Mouse (Mus musculus): ENCODE measurements around the gene Amy2a5. TPM values are rescaled to one million over a fixed set of nuclear protein-coding genes. Genes with fewer than 3 reads are reported as not detected.
"Not testable (repeated sequence)": the region's sequence is repeated elsewhere in the genome, so short reads cannot be mapped to it uniquely, and the experiment has no call there.

Amy2a5 gene
- under 1 TPM in 2 of 4 experiments, not detected in 2; 0.16 to 0.27 TPM for total RNA-seq (2022)

- not testable (repeated sequence) for DNase-seq (ENCODE audit: low spot score in 2 of 2)
Measured at GRCm38 (mm10) chr3:113258737-113259136, at the start of gene Amy2a5. TSS of gene Amy2a5 (minus strand) at chr3:113258837.

- DNase-seq (ENCODE audit: low spot score in 2 of 2): not testable (repeated sequence)
Measured at GRCm38 (mm10) chr3:113291349-113291748, 32.7 kb upstream of the Amy2a5 start, which contains the start of gene Amy2a4. TSS of gene Amy2a4 (minus strand) at chr3:113291449.

GRCm38 (mm10) chr3:113280285-113280684, 21.6 kb upstream of the Amy2a5 start:
- DNase-seq (ENCODE audit: low spot score in 2 of 2): not testable (repeated sequence)

GRCm38 (mm10) chr3:113279586-113279985, 20.9 kb upstream of the Amy2a5 start:
- DNase-seq (ENCODE audit: low spot score in 2 of 2): not testable (repeated sequence)

GRCm38 (mm10) chr3:113227115-113227514, 31.5 kb downstream of the Amy2a5 start:
- no peak for DNase-seq (ENCODE audit: low spot score in 2 of 2)

Other genes starting within 250 kb of the Amy2a5 start
- gene Amy2a4, start 32.6 kb upstream of the Amy2a5 start, total RNA-seq (2022): under 1 TPM in 1 of 4 experiments, not detected in 3; 0.10 TPM
- gene Amy2a3, start 65.2 kb upstream of the Amy2a5 start, total RNA-seq (2022): under 1 TPM in 1 of 4 experiments, not detected in 3; 0.10 TPM
- gene Amy2a2, start 97.8 kb upstream of the Amy2a5 start, total RNA-seq (2022): under 1 TPM in 1 of 4 experiments, not detected in 3; 0.10 TPM